Mouse (Mus musculus) small intestine, adult 2 months (tissue): ENCODE data around the gene Mitf.

Experiments
- CTCF ChIP-seq: fragments of 200-500 bp; IDR thresholded peaks from 2 replicates; pipeline ENCODE4 v1.5.1; 2012; ENCODE audit warnings: low read depth, mild to moderate bottlenecking, control low read depth, inconsistent platforms, low read length, moderate library complexity, mixed read lengths; ENCODE audit not compliant: insufficient replicate concordance, insufficient read length; ENCODE audit errors: extremely low read depth
- POLR2A ChIP-seq: fragments of 200-500 bp; IDR thresholded peaks from 2 replicates; pipeline ENCODE4 v1.6.1; 2012; ENCODE audit warnings: low read depth, mild to moderate bottlenecking, control low read depth, inconsistent platforms, low read length, moderate library complexity

GRCm38 (mm10) chr6:97881935-97882334, 75.1 kb downstream of the Mitf start:
- TF ChIP-seq POLR2A, result no peak
- no peak for TF ChIP-seq CTCF
